Mouse (Mus musculus) spleen, postnatal 10 days (tissue): Measurements from ENCODE around the gene Mia3.
A peak's percentile ranks its signal among the peaks of the same experiment; 100 is the strongest.
"Not testable (repeated sequence)": the region's sequence is repeated elsewhere in the genome, so short reads cannot be mapped to it uniquely, and the experiment has no call there.

Experiments used
- DNase-seq, 2 experiments: peaks; one replicate each; pipeline ENCODE4 v3.0.0; 2021 to 2022; ENCODE audit warnings: low spot score in 2 of 2

Gene Mia3

DNA sequence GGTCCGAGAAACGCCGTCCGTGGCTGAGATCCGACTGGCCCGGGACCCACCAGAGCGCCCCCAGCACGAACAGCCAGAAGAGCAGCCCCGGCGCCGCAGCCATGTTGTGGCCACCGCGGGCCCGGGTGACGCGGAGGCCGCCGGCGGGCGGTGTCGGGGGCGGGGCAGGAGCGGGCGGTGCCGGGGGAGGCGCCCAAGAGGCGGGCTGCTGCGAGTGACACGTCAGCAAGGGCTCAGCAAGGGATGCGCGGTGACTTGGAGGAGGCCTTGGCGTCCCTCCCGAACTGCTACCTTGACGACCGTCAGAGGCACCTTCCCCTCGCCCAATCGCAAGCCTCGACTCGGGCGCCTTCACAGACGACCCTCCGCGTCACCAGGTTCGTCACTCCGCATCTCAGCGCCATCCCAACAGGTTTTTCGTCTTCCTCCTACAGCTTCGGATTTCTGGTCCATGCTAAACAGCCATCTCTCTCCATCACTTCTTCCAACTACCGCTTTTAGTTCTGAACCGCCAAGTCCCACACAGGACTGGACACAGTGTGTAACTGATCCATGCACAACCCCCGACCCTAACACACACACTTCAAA, at the start of gene Mia3:
Gene Mia3 (minus strand): TSS at position 127 of the 588 bp plus-strand sequence.
- peak; percentile 74 to 92 for DNase-seq

DNA sequence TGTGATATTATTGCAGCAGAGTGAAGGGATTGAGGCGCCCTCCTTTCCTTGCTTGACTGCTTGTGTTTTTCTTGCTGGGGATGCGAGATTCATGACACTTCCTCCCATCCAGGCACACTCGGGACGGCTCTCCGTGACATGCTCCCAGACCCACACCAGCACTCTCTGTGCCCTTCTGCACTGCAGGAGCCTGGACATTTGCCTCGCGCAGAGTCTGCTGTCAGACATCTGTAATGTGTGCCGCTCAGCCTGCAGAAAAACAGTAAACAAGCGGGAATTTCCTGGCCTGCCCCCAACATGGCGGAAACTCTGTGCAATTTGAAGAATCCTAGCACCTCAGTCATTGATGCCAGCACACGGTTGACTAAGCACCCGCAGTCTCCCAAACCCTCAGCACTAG, 48.5 kb upstream of the Mia3 start, which contains the start of gene Hhipl2:
Gene Hhipl2 (plus strand): TSS at position 343 of the 400 bp plus-strand sequence.
- no peak for DNase-seq

DNA sequence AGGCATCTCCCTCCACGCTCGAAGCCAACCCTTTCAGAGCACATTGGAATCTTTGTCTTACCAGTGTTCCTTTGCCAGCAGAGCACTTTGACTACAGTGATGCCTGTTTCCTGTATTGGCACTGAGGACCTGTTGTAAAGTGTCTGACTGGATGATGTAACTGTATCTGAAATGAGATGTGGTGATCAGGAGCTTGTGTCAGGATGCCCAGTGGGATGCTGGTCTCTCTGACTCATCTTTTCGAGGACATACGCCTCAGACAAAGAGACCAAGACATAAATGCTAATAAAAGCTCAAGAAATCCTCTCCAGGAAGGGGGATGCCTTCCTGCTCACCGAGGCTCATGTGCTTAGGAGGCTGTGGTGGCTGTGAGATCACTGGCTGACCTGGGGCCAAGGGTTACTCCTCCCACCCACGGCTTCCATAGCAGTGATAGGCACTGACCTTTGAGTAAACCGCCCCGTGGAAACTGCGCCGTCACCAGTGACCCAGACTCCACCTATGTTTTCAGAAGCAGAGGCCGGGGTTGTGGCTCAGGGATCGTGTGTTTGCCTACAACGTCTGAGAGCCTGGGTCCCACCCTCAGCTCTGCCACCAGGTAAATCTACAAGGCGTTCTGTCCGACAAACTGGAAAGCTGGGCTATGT, 44.9 kb upstream of the Mia3 start:
- no peak for DNase-seq

DNA sequence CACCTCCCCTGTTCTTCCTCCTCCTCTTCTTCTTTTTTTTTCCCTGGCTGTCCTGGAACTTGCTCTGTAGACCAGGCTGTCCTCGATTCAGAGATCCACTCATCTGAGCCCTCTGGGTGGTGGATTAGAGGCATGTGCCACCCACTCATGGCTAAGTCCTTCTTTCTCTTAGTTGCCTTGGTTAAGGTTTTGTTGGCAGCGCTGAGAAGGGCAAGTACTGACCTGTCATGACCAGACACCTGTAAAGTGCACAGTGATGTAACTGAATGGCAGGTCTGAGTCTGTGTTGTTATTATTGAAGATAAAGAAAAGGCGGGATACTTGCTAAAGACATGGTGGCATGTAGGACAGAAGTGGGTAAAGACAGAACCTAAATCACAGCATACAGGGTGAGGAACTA, 34.0 kb upstream of the Mia3 start:
- DNase-seq, result no peak

DNA sequence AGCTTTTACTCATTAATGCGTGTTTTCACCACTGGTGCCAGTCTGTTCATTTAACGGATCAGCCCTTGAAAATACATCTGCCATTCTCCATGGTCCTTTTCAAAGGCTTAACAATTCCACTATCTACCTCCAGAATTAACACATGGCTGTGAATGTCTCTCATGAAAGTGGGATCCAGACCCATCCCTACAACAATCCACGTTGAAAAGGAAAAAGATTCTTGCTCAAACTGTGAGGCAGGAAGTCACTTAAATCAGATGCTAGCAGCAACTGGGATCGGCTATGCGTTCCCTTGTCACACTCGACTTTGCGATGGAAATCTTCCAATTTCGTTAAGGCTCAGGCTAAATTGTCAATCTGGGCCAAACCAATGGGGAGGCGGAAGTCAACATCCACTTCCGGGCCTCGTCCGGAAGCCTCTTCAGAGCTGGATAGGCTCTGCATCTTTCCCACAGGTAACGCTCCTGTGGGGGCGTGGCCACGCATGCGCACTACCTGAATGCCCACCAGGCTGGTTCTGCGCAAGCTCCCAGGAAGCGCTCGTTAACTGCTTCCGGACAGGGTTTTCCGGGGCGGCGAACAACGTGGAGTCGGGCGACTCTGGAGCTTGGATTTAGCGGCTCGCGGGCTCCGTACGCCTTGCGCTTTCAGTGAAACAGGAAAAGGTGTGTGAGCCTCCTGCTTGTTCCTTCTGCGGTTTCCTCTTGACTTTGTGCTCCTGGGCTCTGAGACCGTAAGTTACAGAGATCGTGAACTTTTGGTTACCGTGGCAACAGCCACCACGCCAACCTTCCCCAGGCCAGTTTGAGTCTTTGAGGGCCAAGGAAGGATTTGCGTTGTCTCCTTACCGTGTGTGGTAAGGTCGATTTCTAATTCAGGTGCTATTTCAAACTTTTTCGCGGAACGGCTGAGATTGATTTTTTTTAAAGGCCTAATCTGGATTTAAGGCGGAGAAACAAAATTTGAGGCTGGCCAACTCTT, 19.4 kb upstream of the Mia3 start, which contains the start of gene Taf1a:
Gene Taf1a (plus strand): TSS at position 556 of the 981 bp plus-strand sequence.
- DNase-seq, result peak; percentile 61 to 90

DNA sequence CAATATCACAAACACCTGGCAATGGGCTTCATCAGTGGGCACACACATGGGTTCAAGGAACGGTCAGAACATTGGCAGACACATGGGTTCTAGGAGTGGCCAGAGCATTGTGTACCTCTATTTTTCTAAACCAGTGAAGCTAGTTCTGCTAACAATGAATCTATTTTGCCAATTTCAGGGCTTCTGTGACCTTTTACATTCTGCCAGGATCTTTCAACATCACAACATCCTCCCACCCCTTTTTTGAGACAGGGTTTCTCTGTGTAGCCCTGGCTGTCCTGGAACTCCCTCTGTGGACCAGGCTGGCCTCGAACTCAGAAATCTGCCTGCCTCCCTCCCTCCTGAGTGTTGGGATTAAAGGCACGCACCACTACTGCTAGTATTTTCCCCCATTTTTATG, 18.1 kb upstream of the Mia3 start:
- not testable (repeated sequence) for DNase-seq

DNA sequence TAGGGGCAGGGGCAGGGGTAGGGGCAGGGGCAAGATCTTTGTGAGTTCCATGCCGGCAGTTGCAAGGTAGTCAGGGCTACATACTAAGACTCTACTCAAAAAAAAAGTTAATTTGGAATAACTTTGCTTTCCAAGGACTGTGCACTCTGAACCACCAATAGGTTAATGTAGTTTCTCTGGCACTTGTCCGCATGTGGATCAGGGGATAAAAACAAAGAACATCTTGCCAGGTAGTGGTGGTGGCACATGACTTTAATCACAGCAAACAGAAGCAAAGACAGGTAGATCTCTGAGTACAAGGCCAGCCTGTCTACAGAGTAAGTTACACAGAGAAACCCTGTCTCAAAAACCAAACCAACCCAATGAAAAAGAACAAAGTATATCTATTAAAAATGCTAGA, 13.3 kb upstream of the Mia3 start:
- no peak for DNase-seq

DNA sequence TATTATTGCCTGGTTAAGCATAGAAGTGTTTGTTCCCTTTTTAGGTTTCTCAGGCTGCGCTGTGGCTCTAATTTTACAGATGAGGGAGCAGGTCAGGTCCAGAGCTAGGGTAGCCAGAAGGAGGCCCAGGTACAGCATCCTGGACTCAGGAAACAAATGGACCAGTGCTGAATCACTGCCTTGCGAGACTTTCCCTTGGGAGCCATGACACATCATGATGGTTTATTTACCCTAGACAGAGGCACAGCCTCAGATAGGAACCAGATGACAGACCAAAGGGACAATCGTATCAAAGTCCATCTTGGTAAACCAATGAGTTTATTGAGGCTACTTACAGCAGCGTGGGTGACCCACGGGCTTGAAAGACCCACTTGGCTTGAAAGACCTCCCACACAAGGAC, 12.5 kb upstream of the Mia3 start:
- DNase-seq, result no peak

DNA sequence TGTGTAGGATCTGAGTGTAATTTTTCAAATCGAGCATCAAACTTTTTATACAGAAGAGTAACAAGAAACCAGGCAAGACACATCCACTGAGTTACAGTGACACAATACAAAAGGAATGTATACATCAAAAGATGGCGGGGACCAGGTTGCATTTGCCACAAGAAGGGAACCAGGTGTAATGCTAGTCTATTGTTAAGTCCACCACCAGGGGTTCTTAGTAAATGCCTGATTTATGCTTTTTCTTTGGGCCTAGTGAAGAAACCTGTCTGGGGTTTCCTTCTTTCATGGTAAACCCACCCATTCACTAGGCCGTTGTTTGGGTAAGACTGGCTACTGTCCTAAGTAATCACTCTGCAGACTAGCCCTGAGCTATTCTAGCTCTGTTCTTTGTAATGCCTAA, 10.0 kb upstream of the Mia3 start:
- DNase-seq, result not testable (repeated sequence)

DNA sequence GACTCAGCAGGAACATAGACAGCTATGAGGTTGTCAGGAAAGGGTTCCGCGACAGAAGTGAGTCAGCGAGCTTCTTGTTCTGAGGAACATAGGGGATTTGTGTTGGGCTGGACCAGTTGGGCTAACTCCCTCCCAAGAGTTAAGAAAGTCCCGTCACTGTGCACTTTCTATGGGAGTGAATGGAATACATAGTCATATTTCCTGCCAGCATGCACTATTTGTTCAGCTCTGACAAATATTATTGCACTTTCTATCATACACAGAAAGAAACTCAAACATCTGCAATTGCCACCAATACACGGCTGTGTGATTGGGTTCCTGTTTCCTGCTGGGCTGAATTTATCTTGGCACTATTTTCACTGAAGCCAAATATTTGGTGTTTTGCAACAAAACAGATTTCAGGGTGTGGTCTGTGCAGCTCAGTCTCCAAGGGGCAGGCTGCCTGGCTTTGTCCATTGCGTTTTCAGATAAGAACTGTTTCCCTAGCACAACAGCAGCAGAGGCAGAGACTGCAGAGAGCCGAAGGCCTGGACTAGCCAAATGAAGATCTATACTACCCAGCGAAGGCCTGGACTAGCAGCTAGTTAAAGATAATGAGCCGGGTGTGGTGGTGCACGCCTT, 9.1 kb upstream of the Mia3 start:
- DNase-seq, result no peak

DNA sequence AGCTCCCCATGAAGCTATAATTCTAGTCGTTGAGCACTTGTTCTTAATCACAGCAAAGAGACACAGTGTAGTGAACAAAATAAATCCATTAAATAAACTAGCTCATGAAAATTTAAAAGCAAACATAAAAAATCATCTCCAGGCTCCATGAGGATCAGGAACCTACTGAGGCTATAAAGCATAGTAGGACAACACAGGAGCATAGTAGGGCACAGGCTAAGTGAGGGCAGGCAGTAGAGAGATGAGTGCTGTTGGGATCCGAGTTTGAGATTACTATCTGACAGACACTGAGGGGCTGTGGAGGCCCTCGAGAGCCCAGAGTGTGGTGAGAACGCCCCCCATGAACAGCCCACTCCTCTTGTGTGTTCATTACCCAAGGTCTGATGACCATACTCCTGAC, 7.7 kb upstream of the Mia3 start:
- no peak for DNase-seq

DNA sequence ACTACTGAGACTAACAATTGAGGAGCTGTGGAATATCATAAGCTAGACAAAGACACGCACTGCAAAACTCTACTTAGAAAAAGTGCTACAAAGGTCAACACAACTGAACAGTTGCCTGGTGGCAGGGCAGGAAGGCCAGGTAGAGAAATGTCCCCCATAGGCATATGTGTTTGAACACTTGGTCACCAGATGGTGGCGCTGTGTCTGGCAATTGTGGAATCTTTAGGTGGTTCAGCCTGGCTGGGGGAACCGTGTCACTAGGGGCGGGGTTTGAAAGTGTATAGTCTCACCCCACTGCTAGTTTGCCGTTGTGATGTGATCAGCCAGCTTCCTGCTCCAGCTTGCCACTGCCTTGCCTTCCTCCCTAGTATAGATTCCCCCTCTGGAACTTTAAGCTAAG, 5.4 kb upstream of the Mia3 start:
- no peak for DNase-seq

DNA sequence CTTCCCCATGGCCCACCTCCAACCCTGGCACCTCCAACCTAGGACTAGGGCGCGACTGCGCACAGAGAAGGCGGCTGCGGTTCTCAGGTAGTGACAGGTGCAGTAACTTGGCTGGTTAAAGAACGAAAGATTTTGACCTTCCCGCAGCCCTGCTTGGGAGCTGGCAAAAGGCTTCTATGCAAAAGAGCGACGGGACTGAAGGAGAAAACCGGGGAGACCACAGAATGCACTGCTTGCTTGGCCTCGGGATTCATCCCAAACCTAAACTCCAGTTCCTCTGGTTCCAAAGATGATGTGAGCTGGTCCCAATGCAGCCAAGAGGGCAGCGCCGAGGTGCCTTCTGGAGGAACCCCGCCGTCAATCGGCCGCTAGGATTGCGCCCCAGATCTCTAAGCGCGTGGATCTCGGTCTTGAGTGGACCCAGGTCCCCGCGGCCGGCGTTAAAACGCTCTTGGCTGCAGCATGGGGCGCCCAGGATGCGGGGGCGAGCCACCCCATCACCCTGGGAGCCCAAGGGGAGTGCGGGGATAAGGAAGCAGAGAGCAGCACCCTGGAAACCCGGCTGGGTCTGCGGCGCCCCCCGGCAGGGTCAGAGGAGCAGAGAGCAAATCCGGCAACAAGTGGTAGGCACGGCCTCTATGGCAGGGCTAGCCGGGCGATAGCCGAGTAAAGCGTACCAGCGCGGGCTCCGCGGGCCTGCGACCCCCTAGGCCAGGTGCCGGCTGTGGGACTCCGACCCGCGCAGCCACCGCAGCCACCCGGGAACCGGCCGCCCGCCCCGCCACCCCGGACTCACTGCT, 552 bp downstream of the Mia3 start:
- no peak for DNase-seq

DNA sequence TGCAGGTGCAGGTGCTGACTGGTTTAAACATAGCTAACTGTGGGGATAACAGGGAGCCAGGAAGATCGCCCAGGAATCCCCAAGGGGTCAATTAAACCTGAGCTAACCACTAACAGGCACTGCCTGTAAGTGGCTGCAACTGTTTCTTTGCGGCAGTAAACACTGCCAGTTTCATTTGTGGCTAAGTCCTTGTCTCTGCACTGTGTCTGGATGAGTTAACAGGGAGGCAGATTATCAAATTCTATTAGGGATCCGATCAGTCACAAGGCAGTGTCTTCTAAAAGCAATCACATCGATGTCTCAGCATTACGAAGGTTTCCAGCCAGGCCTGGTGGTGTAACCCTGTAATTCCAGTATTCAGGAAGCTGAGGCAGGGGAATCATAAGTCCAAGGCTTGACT, 3.0 kb downstream of the Mia3 start:
- no peak for DNase-seq

DNA sequence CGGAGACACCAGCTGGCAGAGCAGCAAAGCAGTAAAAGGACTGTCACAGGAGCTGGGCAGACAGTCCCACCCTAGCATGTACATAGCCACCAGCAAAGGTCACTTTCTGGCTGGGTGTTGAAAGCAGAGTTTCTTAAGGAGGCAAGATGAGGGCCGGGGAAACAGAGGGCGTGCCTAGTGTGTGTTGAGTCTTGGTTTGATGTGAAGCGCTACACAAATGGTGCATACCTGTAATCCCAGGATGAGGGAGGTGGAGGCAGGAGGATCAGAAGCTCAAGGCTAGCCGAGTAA, 5.8 kb downstream of the Mia3 start:
- no peak for DNase-seq

DNA sequence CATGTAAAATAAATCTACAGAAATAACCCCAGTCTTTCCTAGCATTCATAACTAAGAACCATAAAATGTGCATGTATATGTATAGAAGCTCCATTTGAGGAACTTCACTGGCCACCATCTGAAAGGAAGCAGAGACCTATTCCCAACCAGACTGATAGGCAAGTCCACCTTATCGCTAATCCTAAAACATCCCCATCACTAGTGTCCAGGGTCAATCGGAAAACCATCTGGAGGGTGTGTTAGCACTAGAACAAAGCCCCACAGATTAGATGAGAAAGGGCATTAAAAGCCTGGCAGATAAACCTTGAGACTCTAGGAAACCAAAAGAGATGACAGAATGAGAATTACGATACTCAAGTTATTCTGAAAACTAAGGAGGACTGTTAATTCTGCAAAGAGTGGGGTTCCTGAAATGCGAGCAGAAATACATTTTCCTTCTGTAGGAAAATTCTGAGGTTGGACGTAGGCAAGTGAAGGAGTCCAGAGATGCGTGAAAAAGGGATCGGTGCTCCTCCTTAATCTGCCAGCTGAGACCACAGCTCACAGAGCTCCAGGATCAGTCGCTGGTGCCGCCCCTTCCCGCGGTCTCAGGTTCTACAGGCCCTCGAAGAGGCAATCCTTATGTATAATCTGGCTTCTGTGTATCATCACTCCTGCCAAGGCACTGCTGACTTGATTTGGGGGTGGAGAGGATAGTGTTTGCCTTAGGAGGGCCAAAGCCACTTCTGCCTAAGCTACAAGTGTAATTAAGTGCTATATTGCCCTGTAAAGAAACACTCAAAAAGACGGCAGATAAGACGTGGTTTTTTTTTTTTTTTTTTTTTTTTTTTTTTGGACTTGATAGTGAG, 6.4 kb downstream of the Mia3 start:
- no peak for DNase-seq

DNA sequence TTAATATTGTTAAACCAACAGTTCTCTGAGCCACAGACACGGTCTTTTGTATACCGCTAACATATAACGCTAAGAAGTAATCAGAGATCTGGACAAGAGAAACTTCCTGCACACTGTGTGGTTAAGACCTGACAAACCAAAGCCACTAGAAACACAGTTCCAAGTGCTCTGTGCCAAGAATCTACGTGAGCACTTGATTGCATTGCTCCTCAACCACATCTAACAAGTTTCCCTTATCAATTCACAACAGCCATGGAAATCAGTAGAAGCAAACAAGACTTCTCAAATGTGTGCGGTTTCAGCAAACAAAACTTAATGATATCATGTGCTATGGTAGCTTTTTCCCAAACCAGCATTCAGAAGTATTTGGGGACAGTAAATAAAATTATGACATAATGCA, 7.1 kb downstream of the Mia3 start:
- DNase-seq, result no peak

DNA sequence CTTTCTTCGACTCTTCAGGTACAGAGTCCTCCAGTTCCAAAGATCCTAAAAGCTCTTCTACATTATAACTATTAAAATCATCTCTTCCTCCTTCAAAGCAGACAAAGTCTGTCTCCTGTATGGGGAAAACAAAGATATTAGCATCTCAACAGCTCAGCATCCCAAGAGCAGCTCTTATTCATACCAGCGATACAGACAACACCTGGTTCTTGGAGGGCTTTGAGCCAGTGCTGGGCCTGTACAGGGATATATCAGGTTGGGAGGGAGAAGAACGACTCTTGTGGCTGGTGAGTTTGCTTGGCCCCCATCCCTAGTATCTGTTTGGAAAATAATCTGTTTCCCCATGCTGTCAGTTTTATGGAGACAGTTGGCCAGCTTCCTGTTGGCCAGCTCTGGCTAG, 10.5 kb downstream of the Mia3 start:
- DNase-seq, result no peak

DNA sequence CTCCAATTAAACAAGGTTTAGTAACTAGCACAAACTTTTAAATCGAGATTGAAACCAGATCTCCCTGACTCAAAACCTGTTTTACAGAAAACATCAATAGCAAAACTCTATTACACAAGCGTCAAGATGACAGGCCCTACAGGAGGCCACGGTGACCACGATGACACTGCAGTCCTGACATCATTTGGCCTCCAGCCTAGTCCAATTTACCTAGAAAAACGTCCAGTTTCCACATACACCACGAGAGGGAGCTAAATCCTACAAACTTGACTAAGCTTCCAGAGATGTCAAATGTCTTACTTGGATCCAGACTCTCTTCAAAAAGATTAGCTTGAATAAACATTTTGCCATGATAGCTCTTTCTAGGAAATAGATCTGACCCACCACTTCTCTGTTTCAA, 19.5 kb downstream of the Mia3 start:
- DNase-seq, result peak in 1 of 2 experiments; percentile 70

DNA sequence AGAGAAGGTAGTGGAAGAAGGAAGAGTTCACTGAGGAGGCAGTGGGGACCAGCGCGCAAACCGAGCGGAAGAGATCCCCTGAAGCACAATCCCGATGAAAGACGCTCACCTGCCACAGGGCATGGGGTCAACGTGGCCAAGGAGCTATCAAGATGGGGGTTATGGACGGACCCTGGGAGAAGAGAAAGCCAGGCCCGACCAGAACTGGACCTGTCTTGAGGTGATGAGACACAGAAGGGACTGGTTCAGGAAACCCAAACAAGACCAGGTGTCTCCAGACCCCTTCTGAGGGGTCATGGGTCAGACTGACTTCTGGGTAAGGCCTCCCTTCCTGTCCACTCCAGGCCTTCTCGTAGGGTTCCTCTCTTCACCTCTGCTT, 23.5 kb downstream of the Mia3 start:
- DNase-seq, result no peak
